Mouse (Mus musculus): ENCODE results near the gene Dhrs3. TPM values are rescaled to one million over a fixed set of nuclear protein-coding genes. Genes with fewer than 3 reads are reported as not detected.

Gene Dhrs3
- polyA plus RNA-seq, 1 experiment from 2014 or later: 21.2 TPM

GRCm38 (mm10) chr4:144972948-144973720 is 80.5 kb downstream of the Dhrs3 start:
- no peak overlapping the region for H3K27ac ChIP-seq
- no peaks in the 10 kb centered on the region for H3K9me3 ChIP-seq
- H3K36me3 ChIP-seq: peaks cover 26% of the 10 kb centered on the region; the same call in 1 of the 2 replicates
- H3K4me1 ChIP-seq: peaks cover 16% of the 10 kb centered on the region
- no peak overlapping the region for H3K4me3 ChIP-seq
- 87% methylated on average over 6 of the region's 6 CpGs for WGBS
- no peaks in the 10 kb centered on the region for H3K27me3 ChIP-seq (ENCODE audit: insufficient read depth, poor library complexity, severe bottlenecking)
- DNase-seq (ENCODE audit: low spot score): no peak

GRCm38 (mm10) chr4:144974458-144974857 is 81.8 kb downstream of the Dhrs3 start:
- H3K4me1 ChIP-seq: peaks cover 22% of the 10 kb centered on the region
- H3K9me3 ChIP-seq: no peaks in the 10 kb centered on the region
- H3K27ac ChIP-seq: no peak overlapping the region
- WGBS: 76% methylated on average over 3 of the region's 3 CpGs
- H3K36me3 ChIP-seq: peaks cover 26% of the 10 kb centered on the region; the same call in 1 of the 2 replicates
- no peak overlapping the region for H3K4me3 ChIP-seq
- no peaks in the 10 kb centered on the region for H3K27me3 ChIP-seq (ENCODE audit: insufficient read depth, poor library complexity, severe bottlenecking)
- no peak for DNase-seq (ENCODE audit: low spot score)

GRCm38 (mm10) chr4:144975505-144975904 is 82.9 kb downstream of the Dhrs3 start:
- H3K27me3 ChIP-seq (ENCODE audit: insufficient read depth, poor library complexity, severe bottlenecking): no peaks in the 10 kb centered on the region
- DNase-seq (ENCODE audit: low spot score): no peak
- H3K27ac ChIP-seq: no peak overlapping the region
- H3K9me3 ChIP-seq: no peaks in the 10 kb centered on the region
- peaks cover 22% of the 10 kb centered on the region for H3K4me1 ChIP-seq
- H3K4me3 ChIP-seq: no peak overlapping the region
- WGBS: 82% methylated on average over 2 of the region's 2 CpGs
- peaks cover 18% of the 10 kb centered on the region; the same call in 1 of the 2 replicates for H3K36me3 ChIP-seq

GRCm38 (mm10) chr4:144977057-144977456 is 84.4 kb downstream of the Dhrs3 start:
- Histone ChIP-seq H3K27ac (no peak overlapping the region), H3K4me1 (peaks cover 31% of the 10 kb centered on the region), H3K36me3 (peaks cover 15% of the 10 kb centered on the region; the same call in 1 of the 2 replicates), H3K9me3 (no peaks in the 10 kb centered on the region), H3K27me3 (ENCODE audit: insufficient read depth, poor library complexity, severe bottlenecking) (no peaks in the 10 kb centered on the region), H3K4me3 (no peak overlapping the region)
- WGBS: 49% methylated on average over 1 of the region's 1 CpGs
- no peak for DNase-seq (ENCODE audit: low spot score)

Other genes starting within 250 kb of the Dhrs3 start
- not detected in 2 replicates for gene Gm436, start 206.5 kb upstream of the Dhrs3 start, polyA plus RNA-seq (2016; fragmentation: Nextera tagmentation; extraction: Ambion mirVana)
- not detected in 2 replicates for gene Gm13178, start 171.4 kb upstream of the Dhrs3 start, polyA plus RNA-seq (2016; fragmentation: Nextera tagmentation; extraction: Ambion mirVana)
- not detected in 2 replicates for gene Gm438, start 106.2 kb upstream of the Dhrs3 start, polyA plus RNA-seq (2016; fragmentation: Nextera tagmentation; extraction: Ambion mirVana)